Mouse (Mus musculus) stomach, postnatal 0 days (tissue): ENCODE measurements around the gene Gp2.

Experiments used
- CTCF ChIP-seq: IDR thresholded peaks from 2 replicates; pipeline ENCODE4 v1.5.1; 2016; ENCODE audit warnings: antibody characterized with exemption, low read depth, mild to moderate bottlenecking, moderate library complexity
- EP300 ChIP-seq: optimal IDR thresholded peaks from 2 replicates; pipeline ENCODE3; 2016; ENCODE audit warnings: antibody characterized with exemption

DNA sequence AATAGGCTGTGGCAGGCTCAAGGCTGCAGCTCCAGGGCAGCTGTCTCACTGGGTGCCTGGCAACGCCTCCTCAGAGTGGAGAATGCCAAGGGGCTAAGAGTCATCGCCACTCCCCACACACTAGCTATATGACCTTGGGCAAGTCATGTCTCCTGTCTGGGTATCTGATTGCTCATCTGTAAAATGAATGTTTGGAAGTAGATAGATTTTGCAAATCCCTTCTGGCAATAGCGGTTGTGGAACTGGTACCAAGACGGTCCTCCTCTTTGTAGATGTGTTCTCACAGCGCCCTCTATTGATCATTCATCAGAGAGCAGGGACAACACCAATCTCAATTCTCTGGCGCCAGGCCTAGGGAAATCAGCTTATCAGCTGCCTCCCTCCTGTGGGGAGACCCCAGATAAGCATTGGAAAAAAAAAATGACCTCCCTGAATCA lies 31.9 kb downstream of the Gp2 start:
- peak; percentile 60 for TF ChIP-seq CTCF
- no peak for TF ChIP-seq EP300
